Mouse (Mus musculus): ENCODE measurements around the gene Scn4a.

DNA sequence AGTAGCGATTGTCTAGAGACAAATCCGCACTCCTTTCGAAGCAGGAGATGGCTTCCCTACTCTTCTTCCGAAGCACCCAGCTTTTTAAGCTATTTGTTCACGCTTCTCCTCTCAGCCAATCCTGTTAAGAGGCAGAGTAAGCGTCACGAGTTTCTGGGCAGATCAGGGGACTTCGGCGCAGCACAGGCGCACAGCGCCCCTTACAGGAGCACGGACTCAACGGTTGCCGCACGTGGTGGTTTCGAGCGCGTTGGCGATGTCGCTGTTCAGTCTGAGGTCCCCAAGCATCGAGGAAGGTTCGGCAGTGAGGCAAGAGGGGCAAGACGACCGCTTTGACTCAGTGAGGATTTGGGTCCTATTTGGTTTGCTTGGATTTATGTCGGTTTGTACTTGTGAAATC is 76.6 kb downstream of the Scn4a start, which contains the start of gene Tcam1:
- TF ChIP-seq POLR2A (IDR thresholded peaks at IDR 0.05; ENCODE audit: insufficient read depth, low read depth, low read length) (no peak), CTCF (IDR thresholded peaks at IDR 0.05; ENCODE audit: insufficient read depth, low read depth, low read length) (peak; percentile 59)

Measured in olfactory bulb, adult 2 months (tissue).